Mouse (Mus musculus) kidney, postnatal 4 days (tissue): ENCODE results near the gene Cspg4.
"Not testable (repeated sequence)": the region's sequence is repeated elsewhere in the genome, so short reads cannot be mapped to it uniquely, and the experiment has no call there.

ENCODE experiments used
- DNase-seq, 2 experiments: peaks; one replicate each; pipeline ENCODE4 v3.0.0; 2021; ENCODE audit warnings: mixed read lengths in 2 of 2

Cspg4 gene

DNA sequence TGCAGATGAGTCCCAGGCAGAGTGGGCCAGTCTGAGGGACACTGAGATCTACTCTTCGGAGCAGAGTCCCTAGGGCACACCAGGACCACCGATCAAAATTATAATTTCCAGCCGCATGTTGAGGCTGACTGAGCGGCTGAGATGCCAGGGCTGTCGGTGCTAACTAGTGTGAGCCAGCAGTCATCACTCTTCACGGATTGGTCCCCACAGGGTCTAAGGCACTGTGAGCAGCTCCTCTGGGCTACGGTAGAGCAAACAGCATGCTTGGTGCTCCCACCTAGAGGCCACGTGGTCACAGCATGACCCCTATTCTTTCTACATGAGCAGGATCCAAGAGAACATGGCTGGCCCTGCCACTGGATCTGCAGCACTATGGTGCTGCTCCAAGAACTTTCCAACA is 28.5 kb downstream of the Cspg4 start:
- no peak for DNase-seq

DNA sequence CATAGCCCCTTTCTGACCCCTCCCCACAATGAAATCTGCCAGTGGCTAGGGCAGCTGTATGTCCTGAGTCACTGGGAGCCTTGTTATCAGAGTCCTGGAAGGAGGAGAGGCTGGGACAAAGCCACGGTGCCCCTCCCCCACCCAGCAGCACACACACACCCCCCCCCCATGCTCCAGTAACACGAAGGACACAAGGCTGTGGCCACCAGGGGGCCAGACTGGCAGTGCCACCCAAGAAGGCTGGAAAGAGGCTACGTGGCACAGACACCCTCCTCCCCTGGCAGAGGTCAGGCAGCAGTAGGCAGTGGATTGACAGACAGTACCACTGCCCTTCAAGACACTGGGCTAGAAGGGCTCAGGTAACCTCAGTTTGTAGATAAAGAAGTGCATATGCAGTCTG is 29.2 kb downstream of the Cspg4 start:
- peak; percentile 76 to 85 for DNase-seq

DNA sequence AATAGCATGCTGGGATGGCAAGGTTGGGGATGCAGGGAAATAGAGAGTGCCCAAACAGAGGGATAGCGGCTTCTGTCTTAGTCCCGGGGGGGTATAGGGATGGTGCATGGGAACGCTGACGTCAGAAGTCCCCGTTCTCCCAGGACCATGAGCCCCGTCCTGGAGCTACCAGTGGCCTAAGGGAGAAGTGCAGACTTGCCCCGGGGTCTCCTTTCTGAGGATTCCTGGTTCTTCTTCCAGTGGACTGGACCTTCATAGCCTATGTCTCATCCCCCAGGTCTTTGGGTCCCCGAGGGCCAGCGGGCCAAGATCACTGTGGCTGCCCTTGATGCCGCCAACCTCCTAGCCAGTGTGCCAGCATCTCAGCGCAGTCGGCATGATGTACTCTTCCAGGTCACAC is 31.9 kb downstream of the Cspg4 start:
- DNase-seq, result no peak

DNA sequence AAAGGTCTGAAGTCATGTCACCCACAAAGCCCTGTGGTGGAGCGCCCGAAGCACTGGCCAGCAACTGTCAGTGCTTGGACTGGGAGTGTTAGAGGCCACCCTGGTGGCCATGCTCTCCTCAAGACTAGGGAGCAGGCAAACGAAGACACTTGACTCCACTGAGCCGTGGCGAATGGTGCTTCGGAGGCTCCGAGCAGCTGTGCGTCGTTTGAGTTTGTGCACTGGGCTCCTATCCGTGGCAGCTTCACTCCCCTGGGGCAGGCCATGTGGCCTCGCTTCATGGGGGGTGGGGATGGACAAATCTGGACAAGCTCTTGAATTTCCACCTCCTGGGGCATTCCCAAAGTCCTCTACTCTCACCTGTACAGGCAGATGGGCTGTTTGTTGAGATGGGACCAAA is 34.6 kb downstream of the Cspg4 start:
- peak; percentile 34 to 53 for DNase-seq

DNA sequence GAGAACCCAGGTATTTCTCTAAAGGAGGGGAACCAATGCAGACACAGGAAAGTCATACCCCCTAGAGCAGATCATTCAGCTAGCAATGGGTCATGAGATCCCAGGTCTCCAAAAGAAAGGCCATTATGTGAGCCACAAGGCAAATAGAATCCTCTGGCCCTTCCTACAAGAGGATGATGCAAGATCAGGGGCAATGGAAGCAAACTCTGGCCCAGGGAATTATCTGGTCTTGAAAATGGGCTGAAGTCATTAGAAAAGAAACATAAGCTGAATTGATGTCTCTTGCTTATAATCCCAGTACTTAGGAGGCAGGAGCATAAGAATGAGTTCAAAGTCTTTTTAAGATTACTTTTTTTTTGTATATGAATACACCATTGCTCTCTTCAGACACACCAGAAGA is 35.2 kb downstream of the Cspg4 start:
- no peak for DNase-seq

DNA sequence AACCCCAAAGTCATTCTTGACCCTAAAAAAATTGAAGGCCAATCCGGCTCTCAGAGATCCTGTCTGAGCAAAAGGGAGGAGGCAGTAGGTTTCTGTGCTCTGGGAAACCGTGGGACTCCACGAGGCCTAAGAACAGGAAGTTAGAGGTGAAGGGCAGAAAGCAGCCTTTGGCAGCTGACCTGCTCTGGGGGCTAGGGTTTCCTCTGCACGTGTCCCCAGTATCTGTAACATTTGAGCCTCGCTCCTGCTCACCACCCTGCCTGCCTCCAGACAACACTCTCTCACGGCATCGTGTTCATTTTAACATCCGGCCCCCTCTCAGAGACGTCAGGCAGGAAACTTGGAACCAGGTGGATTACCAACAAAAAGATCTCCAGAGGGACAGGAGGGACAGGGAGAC is 35.7 kb downstream of the Cspg4 start:
- DNase-seq, result no peak

DNA sequence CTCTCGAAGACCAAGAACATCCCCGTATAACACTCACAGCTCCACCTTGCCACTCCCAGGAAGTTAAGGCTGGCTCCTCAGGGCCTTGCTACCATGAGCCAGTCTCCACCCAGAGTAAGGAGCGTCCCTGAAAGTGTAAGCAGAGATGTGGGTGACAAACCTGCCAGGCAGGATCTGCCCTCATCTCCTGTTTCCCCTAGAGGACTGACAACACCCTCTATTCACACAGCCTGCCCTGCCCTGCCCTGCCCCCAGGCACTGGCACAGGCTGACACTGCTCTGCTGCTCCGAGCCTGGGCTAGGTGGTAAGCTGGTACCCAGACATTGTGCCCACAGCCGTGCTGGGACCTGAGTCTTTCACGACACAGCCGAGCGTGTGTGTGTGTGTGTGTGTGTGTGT is 36.4 kb downstream of the Cspg4 start:
- no peak for DNase-seq

DNA sequence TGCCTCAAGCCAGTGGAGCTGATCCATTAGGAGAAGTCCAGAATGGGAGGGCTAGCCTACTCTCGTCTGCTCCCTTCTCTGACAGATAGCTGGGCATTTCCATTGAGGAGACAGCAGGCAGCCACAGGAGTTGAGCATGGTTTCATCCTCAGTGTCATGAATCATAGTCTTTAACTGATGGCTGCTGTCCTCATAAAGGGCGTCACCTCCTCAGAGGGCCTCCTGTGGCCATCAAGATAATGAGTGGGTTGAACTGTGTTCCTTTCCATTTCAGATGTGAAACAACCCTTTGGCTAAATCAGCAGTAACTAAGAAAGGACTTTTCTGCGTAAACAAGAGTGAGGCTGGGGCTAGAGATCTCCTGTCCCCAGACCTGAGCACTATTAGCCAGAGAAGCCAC is 38.8 kb downstream of the Cspg4 start:
- DNase-seq, result no peak

DNA sequence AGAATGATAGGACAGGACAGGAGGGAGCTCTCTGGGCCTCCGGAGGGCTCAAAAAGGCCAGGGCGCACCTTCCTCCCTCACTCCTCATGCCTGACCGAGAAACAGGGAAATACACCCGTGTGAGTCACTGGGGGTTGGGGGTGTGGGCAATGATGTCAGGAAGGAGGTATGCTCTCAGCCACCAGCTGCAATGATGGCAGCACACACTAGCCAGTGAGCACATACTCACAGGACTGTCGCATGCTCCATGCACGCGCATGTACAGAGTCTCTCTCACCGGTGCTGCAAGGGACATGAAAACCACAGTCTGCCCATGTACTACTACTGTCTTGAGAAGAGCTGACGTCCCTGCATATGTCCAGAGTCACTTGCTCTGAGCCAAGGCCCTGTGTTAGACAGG is 42.7 kb downstream of the Cspg4 start:
- DNase-seq, result no peak

DNA sequence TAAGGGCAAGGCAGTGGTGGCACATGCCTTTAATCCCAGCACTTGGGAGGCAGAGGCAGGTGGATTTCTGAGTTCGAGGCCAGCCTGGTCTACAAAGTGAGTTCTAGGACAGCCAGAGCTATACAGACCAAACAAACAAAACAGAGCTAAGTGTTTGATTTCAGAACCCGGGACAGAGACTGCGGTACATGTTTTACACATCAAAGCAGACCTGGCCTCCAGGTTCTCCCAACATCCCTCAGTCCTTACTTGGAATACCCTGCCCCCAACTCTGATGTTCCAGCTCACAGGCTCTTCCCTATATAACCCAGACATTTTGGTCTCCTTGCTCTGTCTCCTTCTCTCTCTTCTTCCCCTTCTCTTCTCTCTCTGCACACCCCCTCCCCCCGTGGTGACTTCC is 45.2 kb downstream of the Cspg4 start:
- DNase-seq, result not testable (repeated sequence)

DNA sequence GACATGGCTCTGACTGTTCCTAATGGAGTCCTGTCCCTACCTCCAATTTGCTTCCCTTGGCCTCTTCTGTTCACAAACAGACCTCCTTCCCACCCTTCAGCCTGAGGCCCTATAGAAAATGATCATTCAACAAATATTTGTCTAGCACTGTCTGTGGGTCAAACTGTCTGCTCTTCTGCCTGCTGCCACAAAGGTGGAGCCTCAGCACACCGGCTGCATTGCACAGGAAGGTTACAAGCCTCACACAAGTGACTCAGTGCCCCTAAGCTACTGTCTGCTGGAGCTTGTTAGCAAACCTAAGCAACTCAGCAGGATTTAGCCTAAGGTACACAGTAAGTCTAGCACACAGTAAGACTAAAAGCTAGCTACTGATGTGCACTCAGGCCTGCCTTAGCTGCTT is 46.2 kb downstream of the Cspg4 start:
- DNase-seq, result no peak

DNA sequence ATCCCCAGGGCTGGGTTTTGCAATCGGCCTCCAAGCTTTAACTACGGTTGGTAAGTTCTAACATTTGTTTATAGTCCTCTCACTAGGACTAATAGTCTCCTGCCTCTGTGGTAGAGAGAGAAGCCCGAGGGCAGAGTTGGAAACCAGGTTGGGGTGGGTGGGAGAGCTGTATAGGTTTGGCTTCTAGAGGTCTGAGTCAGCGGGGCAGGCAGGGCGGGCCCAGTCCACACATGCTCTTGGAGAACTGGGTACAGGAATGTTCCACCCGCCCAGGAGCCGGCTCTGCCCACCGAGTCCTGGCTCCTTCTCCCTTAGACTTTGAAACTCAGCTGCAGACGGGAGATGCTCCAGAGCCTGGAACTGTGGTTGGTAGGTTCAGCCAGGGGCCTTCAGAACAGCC is 49.2 kb downstream of the Cspg4 start:
- DNase-seq, result no peak

DNA sequence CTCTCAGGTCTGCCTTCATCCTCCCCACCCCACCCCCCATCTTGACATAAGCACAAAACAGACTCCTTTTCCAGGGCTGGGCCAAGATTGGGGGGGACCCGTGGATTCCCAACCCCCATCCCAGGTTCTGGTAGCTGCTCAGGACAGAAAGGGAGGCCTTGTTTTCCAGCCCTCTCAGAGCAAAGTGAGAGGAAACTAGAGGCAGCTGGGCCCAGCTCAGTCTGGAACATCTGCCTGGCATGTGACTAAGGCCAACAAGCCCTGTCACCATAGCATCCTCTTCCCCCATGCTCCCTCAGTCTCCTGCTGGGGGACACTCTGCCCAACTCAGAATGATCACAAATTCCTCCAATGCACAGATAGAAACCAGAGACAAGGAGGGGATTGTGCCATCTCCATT is 50.3 kb downstream of the Cspg4 start:
- DNase-seq, result no peak

DNA sequence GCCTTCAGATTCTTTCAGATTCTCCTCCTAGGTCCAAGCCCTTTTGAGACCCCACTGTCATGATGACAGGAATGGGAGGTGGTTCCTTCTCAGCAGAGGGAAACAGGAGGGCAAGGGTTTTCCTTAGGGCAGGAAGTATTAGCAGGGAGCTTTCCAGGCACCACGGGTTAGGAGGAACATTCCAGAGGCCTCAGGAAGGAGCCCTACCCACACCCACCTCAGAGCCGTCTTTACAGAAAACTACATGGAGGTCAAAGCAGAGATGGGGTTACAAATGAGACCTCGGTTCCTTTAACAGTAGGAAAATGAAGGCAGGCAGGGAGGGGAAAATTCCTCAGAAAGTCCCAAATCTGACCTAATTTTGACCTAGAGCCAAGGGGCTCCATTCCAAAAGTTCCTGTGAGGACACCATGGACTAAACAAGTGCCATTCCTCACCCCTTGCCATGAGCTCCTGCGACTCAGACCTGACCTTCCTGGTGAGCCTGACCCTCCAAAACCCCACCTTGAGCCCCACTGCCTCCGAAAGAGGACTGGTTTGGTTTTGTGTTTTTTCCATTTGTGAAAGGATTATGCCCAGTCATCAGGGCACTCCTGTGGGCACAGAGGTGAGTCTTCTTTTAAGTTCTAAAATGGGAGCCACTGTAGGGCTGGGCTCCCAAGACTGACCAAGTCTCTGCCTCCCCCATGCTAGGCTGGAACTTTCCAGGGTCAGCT is 51.0 kb downstream of the Cspg4 start:
- DNase-seq, result no peak

DNA sequence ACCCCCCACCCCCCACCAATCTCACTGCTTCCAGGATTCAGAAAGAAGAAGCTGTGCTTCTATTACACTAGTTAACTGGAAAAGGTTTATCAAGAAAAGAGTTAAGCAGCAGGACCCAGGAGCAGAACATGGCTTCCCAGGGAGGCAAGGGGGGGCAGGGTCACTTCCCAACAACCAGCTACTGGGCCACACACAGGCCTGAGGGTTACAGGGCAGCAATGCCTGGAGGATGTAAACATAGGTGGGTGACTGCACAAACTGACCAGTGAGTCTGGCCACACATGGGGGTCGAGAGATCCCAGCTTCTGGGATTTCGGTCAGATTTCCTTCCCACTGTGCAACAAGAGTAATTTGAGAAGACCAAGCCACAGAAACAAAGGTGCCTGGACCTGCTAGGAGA is 52.3 kb downstream of the Cspg4 start:
- no peak for DNase-seq

DNA sequence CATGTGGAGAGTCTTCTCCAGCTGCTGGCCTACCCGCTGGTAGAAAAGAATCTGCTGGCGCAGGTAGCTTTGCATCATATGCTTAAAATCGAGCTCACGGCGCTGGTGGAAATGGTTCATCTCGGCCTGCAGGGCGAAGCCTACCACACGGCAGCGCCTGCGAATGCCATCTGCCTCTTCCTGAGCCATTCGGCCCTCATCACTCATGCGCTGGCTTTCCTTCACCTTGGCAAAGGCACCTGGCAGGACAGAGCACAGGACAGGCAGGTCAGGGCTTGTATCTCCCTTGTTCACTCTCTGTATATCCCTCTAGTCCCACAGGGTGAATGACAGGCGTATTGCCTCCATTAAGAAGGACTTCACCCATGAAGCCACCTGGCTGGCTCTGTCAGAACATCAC is 53.6 kb downstream of the Cspg4 start:
- DNase-seq, result no peak

DNA sequence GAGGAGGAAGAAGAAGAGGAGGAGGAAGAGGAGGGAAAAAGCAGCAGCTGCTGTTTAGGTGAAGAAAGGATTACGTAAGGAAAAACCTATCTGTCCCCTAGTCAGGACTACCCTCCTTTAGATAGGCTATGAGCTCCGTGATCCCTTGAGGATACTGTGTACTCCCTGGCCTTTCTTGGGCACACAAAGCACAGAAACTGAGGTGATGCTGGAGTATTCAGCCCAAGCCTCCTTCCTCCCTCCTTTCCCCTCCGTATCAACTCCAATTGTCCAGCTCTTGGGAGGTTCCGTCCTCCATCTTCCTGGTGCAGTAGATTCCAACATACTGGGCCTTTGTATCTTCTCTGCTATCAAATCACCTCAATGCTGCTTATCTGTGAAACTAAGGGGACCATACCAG is 57.9 kb downstream of the Cspg4 start:
- DNase-seq, result no peak

DNA sequence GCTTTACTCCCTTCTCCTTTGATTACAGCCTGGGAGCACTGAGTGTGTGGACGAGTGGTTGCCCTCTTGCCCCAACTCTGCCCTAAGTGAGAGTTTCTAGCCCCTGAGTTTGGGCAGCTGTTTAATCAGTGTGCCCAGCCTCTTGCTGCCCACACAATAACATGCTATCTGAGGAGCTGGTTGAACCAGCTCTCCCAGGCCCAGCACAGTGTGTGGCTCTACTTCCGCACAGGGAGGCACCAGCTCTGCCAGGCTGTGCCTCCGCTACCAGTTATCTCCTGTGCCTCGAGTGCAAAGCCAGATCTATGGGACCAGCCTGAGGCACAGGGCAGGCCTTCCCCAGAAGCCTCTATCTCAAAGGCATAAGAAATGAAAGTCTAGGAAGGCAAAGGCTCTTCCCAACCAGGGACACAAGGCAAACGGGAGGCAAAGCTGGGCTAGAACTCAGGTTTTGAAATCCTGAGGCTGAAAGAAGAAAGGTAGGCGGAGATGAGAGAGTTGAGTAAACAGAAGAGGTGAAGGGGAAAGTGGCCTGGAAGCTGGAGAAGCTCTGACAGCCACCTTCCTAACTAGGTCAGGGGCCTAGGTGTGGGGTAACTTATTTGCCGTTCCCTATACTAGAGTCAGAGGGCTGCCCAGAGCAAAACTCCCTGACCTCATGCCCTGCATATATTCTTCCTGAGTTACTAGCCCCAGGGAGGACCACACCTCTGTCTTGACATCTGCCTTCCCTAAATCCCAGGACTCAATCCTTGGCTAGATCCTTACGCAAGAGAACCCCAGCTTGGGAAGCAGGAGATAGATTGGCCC is 59.2 kb downstream of the Cspg4 start:
- no peak for DNase-seq

DNA sequence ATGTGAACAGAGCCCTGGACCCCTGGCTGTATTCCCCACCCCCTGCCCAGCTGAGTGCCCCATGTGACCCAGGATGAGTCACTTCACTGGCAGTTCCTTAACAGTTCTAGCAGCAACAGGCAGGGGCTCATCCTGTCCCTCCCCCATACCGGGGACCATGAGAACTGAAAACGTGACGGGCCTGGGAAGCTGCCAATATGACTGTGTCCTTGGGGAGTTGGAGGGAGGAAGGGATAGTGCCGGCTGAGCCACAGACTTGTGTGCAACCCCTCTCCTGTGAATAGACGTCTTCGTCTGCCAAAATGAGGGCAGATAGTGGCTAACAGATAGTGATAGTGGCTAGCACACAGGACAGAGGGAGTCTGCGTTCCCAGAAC is 59.8 kb downstream of the Cspg4 start:
- DNase-seq, result peak; percentile 86 to 90

DNA sequence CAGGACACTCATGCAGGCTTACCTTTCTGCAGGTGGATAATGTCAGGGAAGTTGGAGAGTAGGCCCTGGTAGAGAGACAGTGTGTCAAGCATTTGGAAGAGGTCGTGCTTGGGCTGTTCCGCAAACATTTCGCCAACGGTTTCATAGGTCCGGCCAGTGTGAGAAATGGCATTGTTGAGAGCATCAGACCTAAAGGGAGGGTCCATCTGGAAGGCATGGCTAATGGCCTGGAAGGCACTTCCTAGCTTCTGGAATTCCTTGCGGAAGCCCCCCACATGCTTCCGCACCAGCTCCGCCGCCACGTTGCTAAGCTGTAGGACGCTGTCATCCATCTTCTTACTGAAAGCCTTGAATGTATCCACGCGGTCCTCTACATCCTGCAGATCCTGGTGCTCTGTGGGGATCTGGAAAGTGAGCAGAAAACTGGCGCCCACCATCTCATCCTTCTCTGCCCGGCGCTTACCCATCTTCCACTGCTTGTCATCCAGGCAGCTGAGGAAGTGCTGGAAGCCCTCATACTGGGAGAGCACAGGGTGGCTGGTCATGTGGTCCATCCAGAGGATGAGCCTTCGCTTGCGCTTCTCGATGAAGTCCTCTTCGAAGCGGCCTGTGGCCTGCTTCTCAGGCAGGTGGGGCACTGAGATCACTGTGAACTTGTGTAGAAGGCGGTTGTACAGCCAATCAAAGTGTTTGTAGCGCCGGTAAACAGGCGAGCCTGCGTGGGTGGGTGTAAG is 60.6 kb downstream of the Cspg4 start:
- no peak for DNase-seq

DNA sequence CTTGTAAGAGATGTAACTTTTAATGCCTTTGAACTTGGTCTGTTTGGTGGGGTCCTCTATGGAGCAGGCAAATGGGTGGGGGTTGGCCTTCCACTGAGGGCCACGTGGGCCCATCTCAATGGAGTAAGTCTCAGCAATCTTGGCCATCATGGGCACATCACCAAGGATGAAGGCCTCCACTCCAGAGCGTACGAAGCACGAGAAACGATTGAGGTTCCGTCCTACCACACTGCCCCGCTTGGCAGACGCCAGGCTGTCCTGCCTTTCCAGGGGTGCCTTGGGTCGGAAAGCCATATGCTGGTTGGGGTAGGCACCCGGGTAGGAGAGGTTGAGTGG is 61.2 kb downstream of the Cspg4 start:
- no peak for DNase-seq

DNA sequence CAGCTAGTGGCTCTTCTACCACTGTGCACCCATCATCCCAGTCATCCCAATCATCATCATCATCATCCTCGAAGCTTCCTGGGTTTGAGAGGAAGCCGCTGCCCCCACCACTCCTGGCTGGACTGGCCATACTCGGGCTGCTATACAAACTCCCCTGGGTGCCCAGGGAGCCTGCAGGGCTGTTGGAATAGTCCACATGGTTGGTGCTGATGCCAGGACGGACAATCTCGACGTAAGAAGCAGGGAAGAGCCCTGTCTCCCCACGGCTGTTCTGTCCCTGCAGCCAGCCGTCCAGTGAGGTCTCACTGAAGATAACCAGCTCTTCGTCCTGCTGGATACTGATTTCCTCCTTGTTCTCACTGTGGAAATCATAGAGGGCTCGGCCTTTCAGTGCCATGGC is 61.6 kb downstream of the Cspg4 start:
- DNase-seq, result no peak

DNA sequence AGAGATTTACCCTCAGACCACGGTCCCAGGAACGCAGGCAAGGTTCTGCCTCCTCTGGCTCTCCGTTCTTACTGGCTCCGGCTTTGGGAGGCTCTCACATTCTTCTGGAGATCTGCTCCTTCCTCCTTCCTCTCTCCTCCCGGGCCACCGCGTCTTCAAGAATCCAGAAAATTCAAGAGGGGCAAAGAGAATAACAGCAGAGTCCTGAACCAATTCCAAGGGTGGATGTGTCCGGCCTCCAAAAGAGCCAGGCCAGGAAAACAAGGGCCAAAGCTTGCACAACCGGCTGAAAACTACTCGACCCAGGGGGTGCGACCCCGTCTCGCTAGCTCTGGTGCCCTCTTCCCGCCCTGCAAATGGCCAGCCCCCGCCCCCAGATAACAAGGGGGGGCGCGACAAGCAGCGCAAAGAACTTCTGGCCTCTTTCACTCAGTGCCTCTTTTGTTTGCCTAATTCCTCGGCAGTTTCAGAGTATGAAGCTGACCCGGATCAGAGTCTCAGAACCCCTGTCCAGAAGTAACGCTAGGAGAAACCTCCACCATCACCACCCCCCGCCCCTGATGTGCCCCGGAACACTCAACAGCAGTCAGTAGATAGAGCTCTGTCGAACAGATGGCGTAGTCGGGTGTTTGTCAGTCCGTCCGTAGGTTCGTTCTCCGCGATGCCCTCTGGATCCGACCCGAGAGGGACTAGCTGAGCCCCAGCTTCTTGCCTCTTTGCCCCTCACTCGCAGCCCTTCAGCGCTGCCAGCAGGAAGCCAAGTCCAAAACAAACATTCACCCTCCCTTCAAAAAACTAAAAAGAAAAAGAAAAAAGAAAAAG is 62.6 kb downstream of the Cspg4 start:
- peak; percentile 55 to 66 for DNase-seq
